Mouse (Mus musculus) brain, embryonic 14.5 days (tissue): ENCODE measurements at regions not wholly inside any gene's neighbourhood (a gene's known extent, or its start where the extent isn't known, plus 50 kb on each side); places are given as distances from the start of the nearest gene placed in this dataset.

Source experiments
- CTCF ChIP-seq: fragments of 200-500 bp; IDR thresholded peaks from 2 replicates; pipeline ENCODE4 v1.5.1; 2012; ENCODE audit warnings: inconsistent platforms, mild to moderate bottlenecking, moderate library complexity, borderline replicate concordance; ENCODE audit not compliant: insufficient read depth, insufficient read length; ENCODE audit errors: extremely low read depth
- POLR2A ChIP-seq: fragments of 200-500 bp; IDR thresholded peaks from 2 replicates; pipeline ENCODE4 v1.6.1; 2012; ENCODE audit warnings: mild to moderate bottlenecking, inconsistent platforms, borderline replicate concordance; ENCODE audit not compliant: poor library complexity, insufficient read depth, insufficient read length, severe bottlenecking; ENCODE audit errors: extremely low read depth

- TF ChIP-seq POLR2A (no peak), CTCF (no peak)
These were observed 179.0 kb downstream of the Lrrn1 start for GRCm38 (mm10) chr6:107708608-107709007.
